Mouse (Mus musculus): ENCODE data around the gene Sobp. TPM values are rescaled to one million over a fixed set of nuclear protein-coding genes. Genes with fewer than 3 reads are reported as not detected.

Gene Sobp
- polyA plus RNA-seq (2016; fragmentation: Nextera tagmentation; extraction: Ambion mirVana) = 9.2 and 11.9 TPM in 2 replicates

DNA sequence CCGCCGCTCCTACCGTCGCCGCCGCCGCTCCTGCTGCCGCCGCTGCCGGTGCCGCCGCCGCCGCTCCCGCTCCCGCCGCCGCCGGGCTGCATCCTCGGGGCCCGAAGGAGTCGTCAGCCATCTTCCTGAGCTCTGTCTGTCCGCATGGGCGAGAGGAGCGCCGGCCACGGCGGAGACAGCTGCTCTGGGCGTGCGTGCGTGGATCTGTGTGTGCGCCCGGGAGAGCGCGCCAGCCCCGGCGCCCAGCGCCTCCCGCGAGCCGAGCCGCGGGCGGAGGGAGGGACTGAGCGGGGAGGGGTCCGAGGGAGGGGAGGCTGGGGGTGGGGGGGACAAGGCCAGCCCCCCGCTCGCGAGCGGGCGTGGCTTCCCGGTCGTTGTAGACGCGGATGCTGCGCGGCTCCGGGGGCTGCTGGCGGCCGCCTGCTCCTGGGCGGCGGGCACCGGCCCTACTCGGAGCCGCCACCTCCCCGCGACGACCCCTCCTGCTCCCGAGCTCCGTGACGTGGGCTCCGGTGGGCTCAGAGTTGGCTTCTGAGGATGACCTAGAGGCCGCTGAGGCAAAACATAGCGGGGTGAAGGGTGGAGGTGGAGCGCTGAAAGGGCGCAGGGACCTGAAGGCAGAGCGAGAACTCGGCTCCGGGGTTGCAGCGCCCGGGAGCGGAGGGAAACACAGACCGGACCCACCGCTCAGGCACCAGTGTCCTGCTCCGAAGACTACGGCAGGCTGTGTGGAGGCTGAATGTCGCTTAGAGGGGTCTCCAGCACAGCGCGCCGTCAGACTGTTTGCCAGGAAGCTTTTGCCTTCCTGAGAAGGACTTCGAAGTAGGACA lies at the start of gene Sobp, which contains the start of gene 9030612E09Rik:
Sobp (minus strand) TSS at position 205 of the 830 bp plus-strand sequence.
9030612E09Rik (plus strand) TSS at position 379 of the 830 bp plus-strand sequence.
- WGBS = 0% methylated on average over 71 of the region's 91 CpGs
- Histone ChIP-seq H3K36me3 (no peaks in the 10 kb centered on the region), H3K4me2 (replicated peaks) (peak within 1 kb of the TSS; percentile 77), H3K9ac (replicated peaks) (peak within 1 kb of the TSS; percentile 75), H3K27ac (replicated peaks) (peak within 1 kb of the TSS; percentile 94), H3K27me3 (peaks cover 32% of the 10 kb centered on the region), H3K9me3 (no peaks in the 10 kb centered on the region), H3K4me3 (peak within 1 kb of the TSS; percentile 83), H3K4me1 (peaks cover 35% of the 10 kb centered on the region)
- ATAC-seq (ENCODE audit: low FRiP score, low read depth) = peak; percentile 81

DNA sequence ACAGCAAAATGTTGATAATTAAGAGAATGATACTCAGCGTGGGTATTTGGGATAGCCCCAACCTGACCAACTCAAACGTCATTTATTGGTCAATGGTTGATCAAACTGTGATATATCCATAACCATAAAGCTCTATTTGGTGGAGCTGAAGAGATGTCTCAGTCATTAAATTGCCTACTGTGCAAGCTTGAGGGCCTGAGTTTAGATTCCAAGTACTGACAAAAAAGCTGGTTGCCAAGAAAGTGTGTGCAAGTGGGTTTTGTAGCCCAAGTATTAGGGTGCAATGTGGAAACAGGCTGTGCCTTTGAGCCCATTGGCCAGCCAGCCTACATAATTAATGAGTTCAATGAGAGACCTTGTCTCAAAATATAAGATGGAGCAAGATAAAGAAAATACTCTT lies 49.1 kb upstream of the Sobp start:
- Histone ChIP-seq H3K9ac (replicated peaks) (no peak overlapping the region), H3K4me2 (replicated peaks) (no peak overlapping the region), H3K27me3 (no peaks in the 10 kb centered on the region), H3K4me1 (peaks cover 12% of the 10 kb centered on the region), H3K4me3 (no peak overlapping the region), H3K9me3 (no peaks in the 10 kb centered on the region), H3K36me3 (no peaks in the 10 kb centered on the region), H3K27ac (replicated peaks) (no peak overlapping the region)
- 94% methylated on average over 2 of the region's 2 CpGs for WGBS
- no peak for ATAC-seq (ENCODE audit: low FRiP score, low read depth)

DNA sequence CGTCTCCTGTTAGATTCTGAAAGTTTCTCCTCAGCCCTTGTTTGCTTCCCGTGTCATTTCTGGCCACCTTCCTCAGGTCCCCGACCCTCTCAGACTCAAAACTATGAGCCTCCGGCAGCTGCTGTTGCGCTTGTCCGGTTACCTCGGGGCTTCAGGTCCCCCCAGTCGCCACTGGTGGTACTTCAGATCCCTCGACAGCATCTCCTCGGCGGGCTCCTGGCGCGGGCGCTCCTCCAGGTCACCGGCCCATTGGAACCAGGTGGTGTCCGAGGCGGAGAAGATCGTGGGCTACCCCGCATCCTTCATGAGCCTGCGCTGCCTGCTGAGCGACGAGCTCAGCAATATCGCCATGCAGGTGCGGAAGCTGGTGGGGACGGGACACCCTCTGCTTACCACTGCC lies 47.3 kb upstream of the Sobp start:
- no peaks in the 10 kb centered on the region for H3K9me3 ChIP-seq
- H3K27ac ChIP-seq (replicated peaks) = peak overlapping the region; percentile 90
- ATAC-seq (ENCODE audit: low FRiP score, low read depth) = peak; percentile 39
- peak overlapping the region; percentile 68 for H3K4me3 ChIP-seq
- peak overlapping the region; percentile 76 for H3K9ac ChIP-seq (replicated peaks)
- peak overlapping the region; percentile 97 for H3K4me2 ChIP-seq (replicated peaks)
- H3K36me3 ChIP-seq = no peaks in the 10 kb centered on the region
- H3K27me3 ChIP-seq = no peaks in the 10 kb centered on the region
- under 1% methylated on average over 25 of the region's 25 CpGs for WGBS
- H3K4me1 ChIP-seq = peaks cover 12% of the 10 kb centered on the region

DNA sequence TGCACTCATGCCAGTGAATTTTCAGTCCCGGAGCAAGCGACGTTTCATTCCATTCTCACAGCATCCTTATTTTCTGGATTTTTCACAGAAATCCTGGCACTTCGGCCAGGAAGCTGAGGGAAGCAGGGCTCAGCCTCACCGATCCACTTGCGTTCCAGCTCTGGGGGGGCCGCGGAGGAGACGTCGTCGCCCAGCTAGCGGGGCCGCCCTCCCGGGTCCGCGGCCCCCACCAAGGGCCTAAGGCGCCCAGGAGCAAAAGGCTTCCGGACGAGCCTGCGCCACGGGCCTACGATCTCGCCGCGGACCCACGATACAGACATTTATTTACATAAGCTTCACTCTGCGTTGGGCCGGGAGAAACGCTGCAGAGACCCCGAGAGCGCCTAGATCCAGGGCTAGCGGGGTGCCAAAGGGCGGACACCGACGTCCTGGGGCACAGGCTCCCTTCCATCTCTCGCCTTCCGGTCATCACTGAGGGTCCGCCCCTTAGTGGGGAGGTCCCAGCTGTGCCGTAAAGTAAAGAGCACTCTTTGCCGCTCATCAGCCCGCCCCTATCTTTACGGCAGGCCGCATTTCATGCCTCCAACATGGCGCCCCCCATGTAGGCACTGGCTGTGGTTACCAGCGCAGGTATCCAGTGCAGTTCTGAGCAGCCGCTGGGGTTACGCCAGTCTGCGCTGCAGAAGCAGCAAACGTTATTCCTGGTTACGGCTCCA lies 46.7 kb upstream of the Sobp start, which contains the start of gene Pdss2:
Pdss2 (plus strand) TSS at position 577 of the 716 bp plus-strand sequence.
- Histone ChIP-seq H3K4me1 (peaks cover 12% of the 10 kb centered on the region), H3K36me3 (no peaks in the 10 kb centered on the region), H3K4me3 (peak within 1 kb of the TSS; percentile 68), H3K9me3 (no peaks in the 10 kb centered on the region), H3K27ac (replicated peaks) (peak within 1 kb of the TSS; percentile 90), H3K4me2 (replicated peaks) (peak within 1 kb of the TSS; percentile 97), H3K27me3 (no peaks in the 10 kb centered on the region), H3K9ac (replicated peaks) (peak within 1 kb of the TSS; percentile 76)
- under 1% methylated on average over 50 of the region's 50 CpGs for WGBS
- ATAC-seq (ENCODE audit: low FRiP score, low read depth) = peak; percentile 97

DNA sequence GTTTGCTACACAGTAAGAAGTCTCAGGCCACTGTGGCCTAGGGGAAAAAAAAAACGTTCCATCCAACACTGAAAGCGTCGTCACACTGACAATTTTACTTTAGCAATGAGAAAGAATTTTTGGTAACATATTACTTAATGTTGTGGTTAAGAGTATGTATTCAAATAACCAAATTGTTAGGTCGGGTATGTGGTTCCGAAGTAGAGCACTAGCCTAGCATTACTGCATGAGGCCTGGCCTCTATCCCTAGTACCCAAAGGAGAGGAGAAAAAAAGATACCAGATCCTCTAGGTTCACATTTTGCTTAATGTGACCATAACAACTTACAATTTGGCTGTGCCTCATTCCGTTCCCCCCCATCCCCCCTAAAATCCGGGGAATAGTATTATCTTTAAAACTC lies 46.1 kb upstream of the Sobp start:
- Histone ChIP-seq H3K4me3 (peak overlapping the region; percentile 68), H3K27me3 (no peaks in the 10 kb centered on the region), H3K4me1 (peaks cover 12% of the 10 kb centered on the region), H3K36me3 (no peaks in the 10 kb centered on the region), H3K4me2 (replicated peaks) (peak overlapping the region; percentile 57), H3K9ac (replicated peaks) (peak overlapping the region; percentile 76), H3K9me3 (no peaks in the 10 kb centered on the region), H3K27ac (replicated peaks) (peak overlapping the region; percentile 90)
- WGBS = 14% methylated on average over 7 of the region's 7 CpGs
- no peak for ATAC-seq (ENCODE audit: low FRiP score, low read depth)

DNA sequence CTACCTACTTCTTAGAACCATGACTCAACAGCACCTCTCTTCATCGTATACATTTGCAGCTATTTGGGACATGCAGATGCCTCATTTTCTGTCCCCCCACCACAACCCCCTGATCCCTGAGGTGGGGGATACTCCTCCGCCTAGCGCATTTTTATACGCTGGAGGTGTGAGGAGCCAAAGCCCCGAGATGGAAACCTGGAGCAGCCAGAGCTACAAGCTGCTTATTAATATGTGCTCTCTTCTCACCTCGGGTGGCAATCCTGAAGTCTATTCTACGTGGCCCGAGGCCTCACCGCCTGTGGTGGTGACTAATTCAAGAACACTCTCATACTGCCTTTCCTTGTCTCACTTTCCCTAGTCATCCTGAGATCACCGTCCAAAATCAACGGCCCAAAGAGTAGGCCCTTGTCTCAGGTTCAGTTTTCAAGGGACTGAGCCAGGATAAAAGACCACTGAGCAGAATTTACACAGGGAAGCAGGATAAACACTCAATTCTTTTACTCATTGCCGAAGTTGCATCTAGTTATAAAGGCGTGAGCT lies 43.1 kb upstream of the Sobp start:
- no peaks in the 10 kb centered on the region for H3K9me3 ChIP-seq
- no peak for ATAC-seq (ENCODE audit: low FRiP score, low read depth)
- no peak overlapping the region for H3K4me3 ChIP-seq
- H3K36me3 ChIP-seq = no peaks in the 10 kb centered on the region
- 94% methylated on average over 13 of the region's 13 CpGs for WGBS
- no peak overlapping the region for H3K9ac ChIP-seq (replicated peaks)
- H3K27ac ChIP-seq (replicated peaks) = no peak overlapping the region
- no peaks in the 10 kb centered on the region for H3K27me3 ChIP-seq
- peaks cover 12% of the 10 kb centered on the region for H3K4me1 ChIP-seq
- H3K4me2 ChIP-seq (replicated peaks) = no peak overlapping the region

DNA sequence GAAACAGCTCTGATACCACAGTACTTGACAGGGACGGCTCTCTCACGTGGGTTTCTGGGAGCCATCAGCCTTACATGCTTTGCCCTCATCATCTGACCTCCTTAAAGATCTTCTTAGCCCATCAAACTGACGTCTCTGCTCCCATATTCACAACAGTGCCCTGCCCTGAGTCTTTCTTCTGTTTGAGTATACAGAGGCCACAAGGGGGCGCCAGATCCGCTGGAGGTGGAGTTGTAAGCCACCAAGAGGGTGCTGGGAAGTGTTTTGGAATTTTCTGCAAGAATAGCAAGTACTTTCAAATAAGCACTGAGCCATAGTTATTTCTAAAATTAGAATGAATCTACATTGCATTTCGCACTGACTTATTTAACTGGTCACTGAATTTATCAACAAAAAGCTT lies 37.5 kb upstream of the Sobp start:
- no peak for ATAC-seq (ENCODE audit: low FRiP score, low read depth)
- H3K4me2 ChIP-seq (replicated peaks) = no peak overlapping the region
- H3K4me3 ChIP-seq = no peak overlapping the region
- no peaks in the 10 kb centered on the region for H3K9me3 ChIP-seq
- WGBS = 32% methylated on average over 6 of the region's 6 CpGs
- H3K9ac ChIP-seq (replicated peaks) = no peak overlapping the region
- no peaks in the 10 kb centered on the region for H3K36me3 ChIP-seq
- no peaks in the 10 kb centered on the region for H3K4me1 ChIP-seq
- no peaks in the 10 kb centered on the region for H3K27me3 ChIP-seq
- no peak overlapping the region for H3K27ac ChIP-seq (replicated peaks)

DNA sequence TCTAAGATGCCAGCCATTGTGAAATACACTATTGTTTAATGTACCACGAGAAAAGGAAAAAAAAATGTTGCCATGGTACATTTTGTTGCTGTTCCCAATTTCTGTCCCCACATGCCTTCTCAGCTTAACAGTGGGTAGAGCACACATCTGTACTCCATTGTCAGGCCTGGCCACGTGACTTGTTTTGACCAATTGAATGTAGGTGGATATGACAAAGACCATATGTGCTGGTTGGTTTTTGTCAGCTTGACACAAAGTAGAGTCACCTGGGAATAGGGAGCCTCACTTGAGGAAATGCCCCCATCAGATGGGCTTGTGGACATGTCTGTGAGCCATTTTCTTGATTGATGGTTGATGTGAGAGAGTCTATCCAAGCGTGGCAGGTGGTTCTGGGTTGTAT lies 29.5 kb upstream of the Sobp start:
- Histone ChIP-seq H3K4me3 (no peak overlapping the region), H3K36me3 (no peaks in the 10 kb centered on the region), H3K9me3 (no peaks in the 10 kb centered on the region), H3K27me3 (no peaks in the 10 kb centered on the region), H3K4me2 (replicated peaks) (no peak overlapping the region), H3K27ac (replicated peaks) (no peak overlapping the region), H3K4me1 (no peaks in the 10 kb centered on the region), H3K9ac (replicated peaks) (no peak overlapping the region)
- no peak for ATAC-seq (ENCODE audit: low FRiP score, low read depth)
- 80% methylated on average over 3 of the region's 3 CpGs for WGBS

DNA sequence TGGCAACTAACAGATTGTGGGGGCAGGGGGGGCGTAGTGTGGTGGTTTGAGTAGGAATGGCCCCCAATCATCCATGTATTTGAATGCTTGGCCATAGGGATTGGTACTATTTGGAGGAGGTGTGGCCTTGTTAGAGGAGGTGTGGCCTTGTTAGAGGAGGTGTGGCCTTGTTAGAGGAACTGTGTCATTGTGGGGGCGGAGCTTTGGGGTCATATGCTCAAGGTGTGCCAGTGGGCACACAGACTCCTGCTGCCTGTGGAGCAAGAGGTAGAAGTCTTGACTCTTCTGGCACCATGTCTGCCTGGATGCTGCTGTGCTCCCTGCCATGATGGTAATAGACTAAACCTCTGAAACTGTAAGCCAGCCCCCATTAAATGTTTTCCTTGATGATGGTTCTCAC lies 25.9 kb upstream of the Sobp start:
- Histone ChIP-seq H3K4me1 (no peaks in the 10 kb centered on the region), H3K9ac (replicated peaks) (no peak overlapping the region), H3K27ac (replicated peaks) (no peak overlapping the region), H3K9me3 (no peaks in the 10 kb centered on the region), H3K4me2 (replicated peaks) (no peak overlapping the region), H3K27me3 (no peaks in the 10 kb centered on the region), H3K4me3 (no peak overlapping the region), H3K36me3 (no peaks in the 10 kb centered on the region)
- ATAC-seq (ENCODE audit: low FRiP score, low read depth) = no peak
- 87% methylated on average over 2 of the region's 2 CpGs for WGBS

DNA sequence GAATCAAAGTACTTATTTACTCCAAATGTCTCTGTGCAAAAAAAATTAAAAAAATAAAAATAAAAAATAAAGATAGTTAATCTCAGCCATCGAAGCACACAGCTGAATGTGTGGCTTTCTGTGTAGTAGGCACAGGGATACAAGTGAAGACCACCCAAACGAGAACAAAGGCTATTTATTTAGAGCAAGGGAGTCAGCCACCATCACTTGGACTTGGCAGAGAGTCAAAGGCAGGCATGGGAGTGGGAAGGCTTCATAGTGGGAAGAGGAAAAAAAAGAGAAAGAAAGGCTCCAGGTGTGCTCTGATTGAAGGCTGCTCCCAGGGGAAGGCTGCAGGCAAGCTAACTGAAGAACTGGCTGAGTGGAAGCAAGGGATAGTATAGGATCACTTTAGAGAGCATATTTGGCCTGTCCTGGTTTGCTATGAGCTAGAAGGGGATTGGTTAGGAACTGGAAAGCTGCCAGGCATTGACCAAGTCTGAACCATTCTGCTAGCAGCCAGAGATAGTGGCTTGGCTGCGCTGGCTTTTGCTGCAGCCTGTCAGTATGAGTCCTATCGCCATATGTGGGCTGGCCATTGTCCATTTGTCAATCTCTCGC lies 6.1 kb upstream of the Sobp start:
- Histone ChIP-seq H3K9ac (replicated peaks) (no peak overlapping the region), H3K36me3 (no peaks in the 10 kb centered on the region), H3K4me2 (replicated peaks) (no peak overlapping the region), H3K4me1 (peaks cover 15% of the 10 kb centered on the region), H3K9me3 (no peaks in the 10 kb centered on the region), H3K27ac (replicated peaks) (peak overlapping the region; percentile 63), H3K27me3 (peaks cover 22% of the 10 kb centered on the region), H3K4me3 (no peak overlapping the region)
- ATAC-seq (ENCODE audit: low FRiP score, low read depth) = no peak
- 57% methylated on average over 5 of the region's 5 CpGs for WGBS

DNA sequence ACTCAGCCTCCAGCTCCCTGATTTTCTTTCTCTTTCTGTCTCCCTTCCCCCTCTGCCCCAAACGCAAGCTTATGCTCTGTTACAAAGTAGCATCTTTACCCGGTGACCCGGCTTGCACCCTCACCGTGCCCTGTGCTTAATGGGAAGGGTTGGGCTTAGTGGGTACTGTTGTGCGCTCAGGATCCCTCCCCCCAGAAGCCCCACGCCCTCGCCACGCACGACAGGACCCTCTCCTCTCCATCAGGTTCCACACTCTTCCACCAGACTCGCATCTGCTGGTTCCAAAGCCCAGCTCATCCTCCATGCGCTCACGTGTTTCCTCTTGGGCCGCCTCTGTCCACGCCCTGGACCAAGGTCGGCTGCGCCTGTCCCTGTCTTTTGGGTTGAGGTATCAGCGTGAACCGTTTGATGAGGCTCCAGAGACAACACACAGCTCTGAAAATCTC lies 849 bp upstream of the Sobp start:
- peaks cover 32% of the 10 kb centered on the region for H3K27me3 ChIP-seq
- under 1% methylated on average over 18 of the region's 18 CpGs for WGBS

More for the DNA sequence above, 849 bp upstream of the Sobp start:
- peak overlapping the region; percentile 94 for H3K27ac ChIP-seq (replicated peaks)
- H3K36me3 ChIP-seq = no peaks in the 10 kb centered on the region
- H3K4me2 ChIP-seq (replicated peaks) = peak overlapping the region; percentile 77
- H3K9me3 ChIP-seq = no peaks in the 10 kb centered on the region
- H3K4me1 ChIP-seq = peaks cover 35% of the 10 kb centered on the region
- H3K4me3 ChIP-seq = peak overlapping the region; percentile 83
- peak overlapping the region; percentile 75 for H3K9ac ChIP-seq (replicated peaks)
- peak; percentile 35 for ATAC-seq (ENCODE audit: low FRiP score, low read depth)
